ENCODE assay signal across 9 mouse cellular contexts in the genomic region with DNA sequence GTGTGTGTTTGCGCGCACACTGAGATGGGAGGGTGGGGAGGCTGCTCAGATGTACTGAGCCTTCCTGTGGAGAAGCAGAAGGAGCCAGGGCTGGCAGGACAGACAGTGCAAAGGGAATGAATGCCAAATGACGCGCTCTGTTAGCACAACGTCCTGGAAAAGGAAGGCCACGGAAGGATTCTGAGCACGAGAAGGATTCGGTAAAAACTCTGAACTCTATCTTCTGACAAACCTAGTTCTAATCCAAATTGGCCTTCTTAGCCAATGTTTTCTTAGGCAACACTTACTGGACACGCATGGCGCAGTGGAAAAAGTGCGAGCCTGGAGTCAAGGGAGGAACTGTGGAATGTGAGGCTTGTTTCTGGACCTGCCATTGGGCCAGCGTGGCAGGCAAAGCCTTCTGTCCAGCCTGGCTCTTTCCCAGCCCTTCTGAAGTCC.
DNase-seq lines count a peak whose midpoint lies in the region; ATAC-seq and TF ChIP-seq lines count a peak whose summit lies in the region.
"Had no signal": no experiment of that assay in that cellular context is flagged by ENCODE, and none has a peak within 500 bp of the region (broad histone marks: within the 10 kb centered on the region; RNA-seq: fewer than 3 reads in every experiment).

No protein-coding gene starts in this region.

- no peaks in the 10 kb centered on the region for H3K4me1 ChIP-seq in liver, adult 2 months (ENCODE audit: control insufficient read depth, insufficient read depth, low read length)
- no peaks in the 10 kb centered on the region for H3K4me1 ChIP-seq in liver, postnatal 0 days (ENCODE audit: insufficient read depth)
- H3K4me1 ChIP-seq in megakaryocyte, embryonic 14.5 days: peaks cover 18% of the 10 kb centered on the region
- H3K4me1 ChIP-seq in forebrain, embryonic 10.5 days: no peaks in the 10 kb centered on the region
- H3K4me1 ChIP-seq in kidney, embryonic 14.5 days (ENCODE audit: control insufficient read depth, insufficient read depth, low read length): 0 out of 2 replicates have a peak, but pooled peaks cover 4% of the 10 kb centered on the region

- no peaks in the 10 kb centered on the region for H3K36me3 ChIP-seq in liver, adult 2 months (ENCODE audit: control insufficient read depth, insufficient read depth, low read length)
- no peaks in the 10 kb centered on the region for H3K36me3 ChIP-seq in liver, postnatal 0 days (replicated peaks; ENCODE audit: insufficient read depth, low read length)
- H3K36me3 ChIP-seq in megakaryocyte, embryonic 14.5 days (replicated peaks; ENCODE audit: low read length): no peaks in the 10 kb centered on the region
- no peaks in the 10 kb centered on the region for H3K36me3 ChIP-seq in forebrain, embryonic 10.5 days (replicated peaks)
- H3K36me3 ChIP-seq in kidney, embryonic 14.5 days (ENCODE audit: control insufficient read depth, insufficient read depth, low read length): no peaks in the 10 kb centered on the region
- H3K36me3 ChIP-seq: embryonic facial prominence, embryonic 13.5 days had no signal

- H3K27me3 ChIP-seq in liver, adult 2 months (ENCODE audit: control insufficient read depth, insufficient read depth, low read length): no peaks in the 10 kb centered on the region
- no peaks in the 10 kb centered on the region for H3K27me3 ChIP-seq in liver, postnatal 0 days (ENCODE audit: insufficient read depth, low read length)
- no peaks in the 10 kb centered on the region for H3K27me3 ChIP-seq in megakaryocyte, embryonic 14.5 days (replicated peaks)
- no peaks in the 10 kb centered on the region for H3K27me3 ChIP-seq in forebrain, embryonic 10.5 days (ENCODE audit: poor library complexity, severe bottlenecking)
- H3K27me3 ChIP-seq in kidney, embryonic 14.5 days (ENCODE audit: control insufficient read depth, insufficient read depth, low read length): no peaks in the 10 kb centered on the region
- H3K27me3 ChIP-seq: embryonic facial prominence, embryonic 13.5 days had no signal

- ATAC-seq in liver, postnatal 0 days: no peak
- ATAC-seq in kidney, embryonic 14.5 days (ENCODE audit: low FRiP score, low TSS enrichment): no peak

- no peak overlapping the region for H3K4me2 ChIP-seq in liver, postnatal 0 days (ENCODE audit: low read depth, low read length)
- H3K4me2 ChIP-seq in kidney, embryonic 14.5 days (replicated peaks; ENCODE audit: low read depth, low read length): no peak overlapping the region
- H3K4me2 ChIP-seq: embryonic facial prominence, embryonic 13.5 days had no signal

- no peak for TF ChIP-seq CTCF in liver, adult 2 months (IDR thresholded peaks at IDR 0.05; ENCODE audit: low read depth, low read length)
- no peak for TF ChIP-seq CTCF in liver, postnatal 0 days (IDR thresholded peaks at IDR 0.05; ENCODE audit: low read depth)

- no peaks in the 10 kb centered on the region for H3K79me2 ChIP-seq in liver, adult 2 months (ENCODE audit: control insufficient read depth, insufficient read depth, low read length)

- H3K27ac ChIP-seq in liver, adult 2 months (replicated peaks; ENCODE audit: insufficient read depth, low read depth, low read length): no peak overlapping the region
- H3K27ac ChIP-seq in liver, postnatal 0 days (ENCODE audit: low read depth): no peak overlapping the region
- no peak overlapping the region for H3K27ac ChIP-seq in forebrain, embryonic 10.5 days
- no peak overlapping the region for H3K27ac ChIP-seq in kidney, embryonic 14.5 days (ENCODE audit: low read depth, low read length)
- H3K27ac ChIP-seq: embryonic facial prominence, embryonic 13.5 days; liver, embryonic 14.5 days had no signal

- H3K9me3 ChIP-seq in liver, postnatal 0 days (ENCODE audit: low read length): no peaks in the 10 kb centered on the region
- H3K9me3 ChIP-seq in megakaryocyte, embryonic 14.5 days: no peaks in the 10 kb centered on the region
- no peaks in the 10 kb centered on the region for H3K9me3 ChIP-seq in forebrain, embryonic 10.5 days
- no peaks in the 10 kb centered on the region for H3K9me3 ChIP-seq in kidney, embryonic 14.5 days (ENCODE audit: control insufficient read depth, low read length)
- H3K9me3 ChIP-seq: embryonic facial prominence, embryonic 13.5 days had no signal

- TF ChIP-seq POLR2A in liver, adult 2 months (IDR thresholded peaks at IDR 0.05; ENCODE audit: extremely low read depth, insufficient read depth, low read length): no peak

- 80% methylated on average over 12 of the region's 12 CpGs for WGBS in liver, adult 2 months
- 68% methylated on average over 12 of the region's 12 CpGs for WGBS in liver, postnatal 0 days (ENCODE audit: insufficient replicate concordance)
- 89% methylated on average over 12 of the region's 12 CpGs for WGBS in forebrain, embryonic 10.5 days
- 90% methylated on average over 12 of the region's 12 CpGs for WGBS in kidney, embryonic 14.5 days

- no peak overlapping the region for H3K4me3 ChIP-seq in liver, adult 2 months (ENCODE audit: insufficient read depth, low read depth, low read length)
- no peak overlapping the region for H3K4me3 ChIP-seq in liver, postnatal 0 days (ENCODE audit: low read depth, low read length)
- peak overlapping the region; percentile 72 for H3K4me3 ChIP-seq in megakaryocyte, embryonic 14.5 days (replicated peaks)
- no peak overlapping the region for H3K4me3 ChIP-seq in forebrain, embryonic 10.5 days
- no peak overlapping the region for H3K4me3 ChIP-seq in kidney, embryonic 14.5 days (ENCODE audit: low read length)
- H3K4me3 ChIP-seq: embryonic facial prominence, embryonic 13.5 days had no signal

- no peak for TF ChIP-seq EP300 in liver, postnatal 0 days (IDR thresholded peaks at IDR 0.05; ENCODE audit: low read depth)

- no peak overlapping the region for H3K9ac ChIP-seq in liver, adult 2 months (ENCODE audit: low read depth, low read length)
- H3K9ac ChIP-seq in liver, postnatal 0 days (replicated peaks): no peak overlapping the region
- no peak overlapping the region for H3K9ac ChIP-seq in kidney, embryonic 14.5 days (ENCODE audit: low read depth, low read length)
- H3K9ac ChIP-seq: embryonic facial prominence, embryonic 13.5 days; liver, embryonic 14.5 days had no signal

- DNase-seq in liver, adult 2 months (ENCODE audit: extremely low read depth, low read depth, low spot score): peak; percentile 13
- no peak for DNase-seq in liver, postnatal 0 days
- DNase-seq in cerebellum, adult 9-10 months: peak; percentile 67
- peak; percentile 58 for DNase-seq in heart, adult 8-10 months (ENCODE audit: low spot score)
- DNase-seq in forebrain, embryonic 10.5 days (ENCODE audit: extremely low spot score, low spot score): no peak

Comparison
In these comparisons a context has a peak if more than half of its experiments do, and no peak if none do; other contexts are left out.
1. DNase-seq: peak in liver, adult 2 months (single experiment), cerebellum, adult 9-10 months (single experiment) and heart, adult 8-10 months (single experiment); none in liver, postnatal 0 days (single experiment) and forebrain, embryonic 10.5 days (single experiment).